Mouse (Mus musculus) liver, adult (tissue): ENCODE data around the gene Olfr495.

Experiments used
- GATA4 ChIP-seq: IDR thresholded peaks from 2 replicates; pipeline ENCODE4 v1.6.1; 2014; ENCODE audit warnings: mild to moderate bottlenecking, low read length; ENCODE audit not compliant: insufficient replicate concordance

The Olfr495 gene

DNA sequence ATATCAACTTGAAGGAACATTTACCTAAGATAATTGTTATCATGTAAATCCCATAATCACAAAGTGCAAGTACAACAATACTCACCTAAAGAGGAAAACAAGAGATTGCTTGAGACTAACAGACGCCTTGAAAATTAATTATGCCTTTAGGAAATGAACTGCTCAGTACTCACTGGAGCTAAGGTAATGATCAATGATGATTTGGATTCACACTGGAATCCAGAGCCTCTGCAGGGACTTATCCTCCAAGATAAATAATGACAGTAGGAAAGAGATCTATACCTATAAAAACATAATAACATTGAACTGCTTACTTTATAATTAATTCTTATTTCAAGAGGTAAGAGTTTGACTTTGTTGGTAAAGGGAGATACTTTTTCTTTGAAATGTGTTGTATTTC lies at the start of gene Olfr495:
Gene Olfr495, plus strand, starts transcription at position 301 of the 400 bp plus-strand sequence.
- no peak for TF ChIP-seq GATA4

DNA sequence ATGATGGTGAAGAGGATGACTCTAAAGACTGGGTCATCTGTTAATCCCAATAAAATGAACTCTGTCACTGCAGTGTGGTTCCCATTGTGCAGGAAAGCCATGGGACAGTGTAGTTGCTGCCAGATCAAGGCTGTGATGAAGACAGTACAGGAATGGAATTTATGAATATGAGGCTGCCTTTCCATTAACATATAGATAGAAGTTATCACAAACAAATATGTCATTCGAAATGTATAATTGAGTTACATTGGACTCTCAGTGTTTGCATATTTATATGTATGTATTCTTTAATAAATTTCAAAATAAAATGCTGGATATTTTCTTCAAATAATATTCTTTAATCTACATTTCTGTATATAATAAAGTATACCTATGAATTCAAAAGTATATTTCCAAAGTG lies 46.1 kb upstream of the Olfr495 start, which contains the start of gene Olfr493:
Gene Olfr493, minus strand, starts transcription at position 101 of the 400 bp plus-strand sequence.
- TF ChIP-seq GATA4 = no peak

GRCm38 (mm10) chr7:108365035-108365434 lies 27.9 kb upstream of the Olfr495 start, which contains the start of gene Olfr494:
Gene Olfr494 (plus strand): TSS chr7:108365335.
- TF ChIP-seq GATA4 = no peak

- TF ChIP-seq GATA4 = no peak
These were observed 27.2 kb downstream of the Olfr495 start, which contains the start of gene Olfr497 for GRCm38 (mm10) chr7:108420121-108420520. Gene Olfr497 (plus strand): TSS chr7:108420421.
